Mouse (Mus musculus): ENCODE data around the gene Zfp536.

GRCm38 (mm10) chr7:37775502-37775901 lies 2.1 kb upstream of the Zfp536 start:
- no peak for TF ChIP-seq CTCF (conservative IDR thresholded peaks at IDR 0.05 in 1 of 2, IDR thresholded peaks at IDR 0.05 in 1 of 2; ENCODE audit: low read depth in 2 of 2, low read length in 2 of 2)
- TF ChIP-seq POLR2A (IDR thresholded peaks at IDR 0.05; ENCODE audit: low read depth, low read length) = no peak
- no peak for TF ChIP-seq ZC3H11A (IDR thresholded peaks at IDR 0.05; ENCODE audit: low read depth, low read length)
- no peak for TF ChIP-seq EP300 (IDR thresholded peaks at IDR 0.05; ENCODE audit: low read length)
- no peak for TF ChIP-seq POLR2AphosphoS2 (IDR thresholded peaks at IDR 0.05; ENCODE audit: low read depth, low read length)
- no peak for TF ChIP-seq HCFC1 (IDR thresholded peaks at IDR 0.05; ENCODE audit: low read depth, low read length)
- TF ChIP-seq USF2 (conservative IDR thresholded peaks at IDR 0.05; ENCODE audit: low read depth, low read length) = no peak
- TF ChIP-seq TCF12 (IDR thresholded peaks at IDR 0.05; ENCODE audit: low read depth, low read length) = no peak
- no peak for TF ChIP-seq IRF4 (IDR thresholded peaks at IDR 0.05; ENCODE audit: low read depth, low read length)
- TF ChIP-seq ZMIZ1 (IDR thresholded peaks at IDR 0.05; ENCODE audit: low read depth, low read length) = no peak
- no peak for TF ChIP-seq MAFK (IDR thresholded peaks at IDR 0.05; ENCODE audit: insufficient replicate concordance, low read length)
- TF ChIP-seq MAX (IDR thresholded peaks at IDR 0.05; ENCODE audit: low read length) = no peak
- no peak for TF ChIP-seq E2F4 (IDR thresholded peaks at IDR 0.05; ENCODE audit: insufficient replicate concordance, low read depth, low read length)

Data from CH12.LX (cell line).